Mouse (Mus musculus) CH12.LX (cell line): ENCODE measurements at regions not wholly inside any gene's neighbourhood (a gene's known extent, or its start where the extent isn't known, plus 50 kb on each side); places are given as distances from the start of the nearest gene placed in this dataset.
"Not testable (repeated sequence)": the region's sequence is repeated elsewhere in the genome, so short reads cannot be mapped to it uniquely, and the experiment has no call there.

ENCODE experiments used
- DNase-seq: peaks from one replicate; pipeline ENCODE4 v3.0.0-alpha.2; 2013; ENCODE audit errors: extremely low read depth
- H3K27ac ChIP-seq: 2 replicates; pipeline ENCODE4 v1.5.1; 2012; ENCODE audit warnings: low read depth, mild to moderate bottlenecking, control low read depth, moderate library complexity; ENCODE audit not compliant: insufficient read depth
- H3K27me3 ChIP-seq: replicated peaks from 2 replicates; pipeline ENCODE3; 2012; ENCODE audit warnings: inconsistent platforms
- H3K36me3 ChIP-seq, 2 experiments: replicated peaks in 1 of 2; 2 replicates each; pipeline versions ENCODE3 to v1.6.1; 2012; ENCODE audit warnings: inconsistent platforms in 1 of 2, low read length in 1 of 2, mild to moderate bottlenecking in 1 of 2, mixed read lengths in 1 of 2, moderate library complexity in 1 of 2; ENCODE audit not compliant: control insufficient read depth in 1 of 2, insufficient read depth in 1 of 2
- H3K4me1 ChIP-seq, 2 experiments: 2 replicates each; pipeline ENCODE4 v1.6.1; 2012; ENCODE audit warnings: inconsistent platforms in 1 of 2, moderate library complexity in 1 of 2; ENCODE audit not compliant: insufficient read depth in 2 of 2, control insufficient read depth in 1 of 2
- H3K4me2 ChIP-seq: 2 replicates; pipeline ENCODE4 v1.6.1; 2012; ENCODE audit warnings: low read depth, mild to moderate bottlenecking, control low read depth; ENCODE audit not compliant: poor library complexity, insufficient read depth, severe bottlenecking
- H3K4me3 ChIP-seq, 3 experiments: fragments of 150-350 bp in 1 of 3; sonication (generic) in 1 of 3; replicated peaks in 1 of 3; 2 replicates each; pipeline versions ENCODE3 to v1.5.1; 2011 to 2012; ENCODE audit warnings: low read depth in 2 of 3, low read length in 2 of 3, mild to moderate bottlenecking in 2 of 3, moderate library complexity in 2 of 3, control low read depth in 1 of 3, improper control_type of control experiment in 1 of 3, inconsistent platforms in 1 of 3, mixed read lengths in 1 of 3; ENCODE audit not compliant: poor library complexity in 1 of 3
- H3K79me2 ChIP-seq: replicated peaks from 2 replicates; pipeline ENCODE4 v1.6.1; 2012; ENCODE audit warnings: mild to moderate bottlenecking, moderate library complexity; ENCODE audit not compliant: control insufficient read depth, poor library complexity, insufficient read depth, severe bottlenecking; ENCODE audit errors: extremely low read depth
- H3K9ac ChIP-seq: 2 replicates; pipeline ENCODE4 v1.6.1; 2012; ENCODE audit warnings: low read depth, mild to moderate bottlenecking, control low read depth, moderate library complexity; ENCODE audit not compliant: insufficient read depth
- H3K9me3 ChIP-seq: replicated peaks from 2 replicates; pipeline ENCODE3; 2012; ENCODE audit warnings: low read length, inconsistent platforms, mixed read lengths
- CTCF ChIP-seq, 2 experiments: IDR thresholded peaks in 1 of 2; conservative IDR thresholded peaks in 1 of 2; 2 replicates each; pipeline ENCODE4 v1.5.1; 2011 to 2012; ENCODE audit warnings: low read depth in 2 of 2, low read length in 2 of 2, improper control_type of control experiment in 1 of 2, inconsistent platforms in 1 of 2, mild to moderate bottlenecking in 1 of 2, moderate library complexity in 1 of 2
- RAD21 ChIP-seq: IDR thresholded peaks from 2 replicates; pipeline ENCODE4 v1.6.1; 2011; ENCODE audit warnings: low read depth, mild to moderate bottlenecking, low read length, improper control_type of control experiment, moderate library complexity
- dilution Hi-C: fragments of 300-500 bp; cut with MboI; formaldehyde crosslinking; loops from 2 replicates; pipeline ENCODE4 v1.14.3; 2020; ENCODE audit warnings: low sequenced_read_pairs; ENCODE audit not compliant: extremely low pct_unique_long_range_greater_than_20kb, extremely low pct_ligation_motif_present
- in situ Hi-C: fragments of 300-500 bp; cut with MboI; formaldehyde crosslinking; loops from 3 replicates; pipeline ENCODE4 v1.14.3; 2019; ENCODE audit warnings: low sequenced_read_pairs, low pct_ligation_motif_present, low pct_unique_long_range_greater_than_20kb, mixed read lengths

DNA sequence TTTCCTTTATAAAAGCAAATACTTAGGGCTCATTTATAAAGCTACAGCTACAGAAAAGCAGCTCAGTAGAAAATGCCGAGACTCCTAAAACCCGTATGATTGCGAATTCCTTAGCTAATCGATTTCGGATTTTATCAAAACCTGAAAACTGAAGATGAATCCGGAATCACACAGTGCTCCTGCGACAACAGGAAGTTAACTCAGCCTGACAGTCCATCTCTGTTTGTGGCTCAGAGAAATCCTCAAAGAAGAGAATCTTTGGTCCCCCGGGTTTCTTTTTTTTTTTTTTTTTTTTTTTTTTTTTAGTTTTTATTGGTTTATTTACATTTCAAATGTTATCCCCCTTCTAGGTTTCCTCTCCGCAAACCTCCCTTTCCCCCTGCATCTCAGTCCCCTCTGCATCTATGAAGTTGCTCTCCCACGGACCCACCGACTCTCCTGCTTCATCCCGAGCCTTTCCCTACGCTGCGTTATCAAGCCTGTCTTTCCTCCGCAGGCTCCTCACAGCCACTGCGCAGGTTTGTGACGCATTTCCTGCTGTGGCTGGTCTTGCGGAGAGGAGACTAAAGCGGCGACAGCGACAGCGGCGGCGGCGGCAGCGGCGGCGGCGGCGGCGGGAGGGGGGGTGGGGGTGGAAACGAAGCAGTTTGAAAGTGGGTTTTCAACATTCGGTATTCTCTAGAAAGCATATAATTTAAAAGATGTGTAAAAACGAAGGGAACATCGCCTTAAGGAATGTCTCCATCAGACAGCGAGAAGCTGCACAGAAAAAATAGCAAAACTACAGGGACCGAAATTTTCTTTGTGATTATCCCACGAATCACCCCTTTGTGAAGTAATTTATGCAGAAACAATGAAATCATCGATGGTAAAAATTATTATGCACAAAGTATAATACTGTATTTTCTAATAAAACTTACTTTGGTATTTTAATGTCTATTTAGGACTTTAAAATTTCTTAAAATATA lies 352.3 kb upstream of the Snrpn start:
- dilution Hi-C loops, H3K9me3 ChIP-seq, H3K27me3 ChIP-seq, H3K4me2 ChIP-seq, H3K9ac ChIP-seq, H3K79me2 ChIP-seq, H3K36me3 ChIP-seq, in situ Hi-C loops, H3K27ac ChIP-seq, H3K4me1 ChIP-seq, DNase-seq, H3K4me3 ChIP-seq: not testable (repeated sequence)

DNA sequence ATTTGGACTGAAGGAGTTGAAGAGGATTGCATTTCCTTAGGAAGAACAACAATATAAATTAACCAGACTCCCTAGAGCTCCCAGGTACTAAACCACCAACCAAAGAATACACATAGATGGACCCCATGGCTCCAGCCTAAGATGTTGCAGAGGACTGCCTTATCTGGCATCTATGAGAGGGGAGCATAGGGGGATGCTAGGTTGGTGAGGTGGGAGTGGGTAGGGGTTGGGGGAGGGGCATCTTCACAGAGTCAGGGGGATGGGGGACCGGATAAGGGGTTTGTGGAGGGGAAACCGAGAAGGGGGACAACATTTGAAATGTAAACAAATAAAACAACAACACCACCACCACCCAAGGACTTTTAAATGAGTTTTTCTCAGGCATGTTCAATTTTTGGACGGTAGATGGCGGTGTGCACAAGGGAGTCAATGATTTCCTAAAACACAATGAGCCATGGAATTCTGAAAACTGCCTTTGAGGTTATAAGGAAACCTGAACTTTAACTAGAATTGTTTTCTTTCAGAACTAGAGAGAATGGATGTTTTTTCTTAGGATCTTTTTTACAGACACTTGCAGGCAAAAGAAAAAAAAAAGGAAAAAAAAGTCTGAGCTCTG lies 347.9 kb upstream of the Snrpn start:
- H3K9me3 ChIP-seq, H3K36me3 ChIP-seq, H3K27ac ChIP-seq, H3K27me3 ChIP-seq, DNase-seq, H3K4me2 ChIP-seq, H3K79me2 ChIP-seq, H3K4me3 ChIP-seq, dilution Hi-C loops, H3K9ac ChIP-seq, H3K4me1 ChIP-seq: not testable (repeated sequence)
- in situ Hi-C loops, result loop anchor here (10.0 kb wide), 1 partner anchor 103 kb away; no protein-coding TSS in a partner anchor
- TF ChIP-seq CTCF (conservative IDR thresholded peaks at IDR 0.05 in 1 of 2, IDR thresholded peaks at IDR 0.05 in 1 of 2; ENCODE audit: low read depth in 2 of 2, low read length in 2 of 2) (peak in 1 of 2 experiments; percentile 16; a peak in 1 of 4 replicates), RAD21 (peak; percentile 11)

DNA sequence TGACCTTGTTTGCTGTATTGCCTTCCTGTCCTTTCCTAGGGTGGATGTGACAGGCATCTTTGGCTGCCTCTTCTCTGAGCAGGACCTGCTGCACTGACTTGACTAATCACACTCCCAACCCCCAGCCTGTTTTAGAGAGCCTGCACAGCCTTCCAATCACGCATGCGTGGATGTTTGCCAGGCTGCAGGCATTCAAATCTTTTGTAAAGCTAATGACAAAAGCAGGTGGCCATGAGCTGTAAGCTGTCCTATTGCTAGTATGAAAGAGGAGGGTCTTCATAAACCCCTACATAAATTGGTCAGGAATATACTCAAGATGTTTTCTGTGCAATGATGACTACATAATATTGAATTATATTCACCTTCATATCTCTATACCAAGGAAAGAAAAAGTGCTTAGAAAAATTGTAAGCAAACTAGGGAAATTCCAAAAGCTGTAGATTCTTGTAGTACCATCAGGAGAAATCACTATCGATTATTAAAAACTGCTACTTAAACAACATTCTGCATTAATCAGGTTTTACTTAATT lies 310.1 kb upstream of the Snrpn start:
- in situ Hi-C loops, DNase-seq, H3K4me3 ChIP-seq, H3K36me3 ChIP-seq, H3K27me3 ChIP-seq, H3K79me2 ChIP-seq, H3K9me3 ChIP-seq, H3K9ac ChIP-seq, H3K27ac ChIP-seq, H3K4me1 ChIP-seq, H3K4me2 ChIP-seq, dilution Hi-C loops: not testable (repeated sequence)

GRCm38 (mm10) chr7:60449239-60450073 lies 309.4 kb upstream of the Snrpn start:
- H3K9ac ChIP-seq, dilution Hi-C loops, H3K4me1 ChIP-seq, H3K79me2 ChIP-seq, H3K27ac ChIP-seq, H3K4me2 ChIP-seq, H3K36me3 ChIP-seq, H3K27me3 ChIP-seq, DNase-seq, H3K4me3 ChIP-seq, H3K9me3 ChIP-seq: not testable (repeated sequence)
- in situ Hi-C loops, result loop anchor here (25.0 kb wide), 1 partner anchor 137 kb away; no protein-coding TSS in a partner anchor
